Comparison of ENCODE assay signal across 9 mouse cellular contexts in genomic region chr5:33034100-33034499, GRCm38 (mm10). TPM values are rescaled to one million over a fixed set of nuclear protein-coding genes. Genes with fewer than 3 reads are reported as not detected.
DNase-seq lines count a peak whose midpoint lies in the region; ATAC-seq and TF ChIP-seq lines count a peak whose summit lies in the region.
"Had no signal": no experiment of that assay in that cellular context is flagged by ENCODE, and none has a peak within 500 bp of the region (broad histone marks: within the 10 kb centered on the region; RNA-seq: fewer than 3 reads in every experiment).

No protein-coding gene starts in this region.

- H3K27ac ChIP-seq in midbrain, postnatal 0 days (ENCODE audit: low read depth, low read length): no peak overlapping the region
- H3K27ac ChIP-seq in midbrain, embryonic 15.5 days: no peak overlapping the region
- no peak overlapping the region for H3K27ac ChIP-seq in limb, embryonic 13.5 days
- H3K27ac ChIP-seq: embryonic facial prominence, embryonic 12.5 days had no signal

- no peak overlapping the region for H3K4me3 ChIP-seq in midbrain, postnatal 0 days (ENCODE audit: low read depth, low read length)
- no peak overlapping the region for H3K4me3 ChIP-seq in midbrain, embryonic 15.5 days
- no peak overlapping the region for H3K4me3 ChIP-seq in limb, embryonic 13.5 days
- H3K4me3 ChIP-seq: embryonic facial prominence, embryonic 12.5 days had no signal

- 0 out of 2 replicates have a peak, but pooled peaks have one; percentile 17 for ATAC-seq in midbrain, postnatal 0 days (ENCODE audit: low FRiP score)
- ATAC-seq in midbrain, embryonic 15.5 days (replicated peaks): no peak
- no peak for ATAC-seq in limb, embryonic 13.5 days (ENCODE audit: low FRiP score, low read depth)

- peaks cover 6% of the 10 kb centered on the region; the same call in 1 of the 2 replicates for H3K4me1 ChIP-seq in midbrain, postnatal 0 days (ENCODE audit: insufficient read depth, low read length)
- H3K4me1 ChIP-seq in midbrain, embryonic 15.5 days: peaks cover 31% of the 10 kb centered on the region
- H3K4me1 ChIP-seq in limb, embryonic 13.5 days: 0 out of 2 replicates have a peak, but pooled peaks cover 5% of the 10 kb centered on the region
- H3K4me1 ChIP-seq: embryonic facial prominence, embryonic 12.5 days had no signal

- H3K27me3 ChIP-seq in midbrain, postnatal 0 days (ENCODE audit: insufficient read depth, low read length): no peaks in the 10 kb centered on the region
- no peaks in the 10 kb centered on the region for H3K27me3 ChIP-seq in midbrain, embryonic 15.5 days (replicated peaks)
- H3K27me3 ChIP-seq in limb, embryonic 13.5 days: no peaks in the 10 kb centered on the region
- H3K27me3 ChIP-seq: embryonic facial prominence, embryonic 12.5 days had no signal

- H3K4me2 ChIP-seq in midbrain, postnatal 0 days (ENCODE audit: low read depth, low read length, poor library complexity, severe bottlenecking): no peak overlapping the region
- no peak overlapping the region for H3K4me2 ChIP-seq in midbrain, embryonic 15.5 days
- no peak overlapping the region for H3K4me2 ChIP-seq in limb, embryonic 13.5 days (replicated peaks)
- H3K4me2 ChIP-seq: embryonic facial prominence, embryonic 12.5 days had no signal

- H3K9ac ChIP-seq in midbrain, postnatal 0 days (replicated peaks; ENCODE audit: low read length, poor library complexity, severe bottlenecking): no peak overlapping the region
- H3K9ac ChIP-seq in midbrain, embryonic 15.5 days: no peak overlapping the region
- H3K9ac ChIP-seq in limb, embryonic 13.5 days: 0 out of 2 replicates have a peak overlapping the region, but pooled peaks have one; percentile 8
- H3K9ac ChIP-seq: embryonic facial prominence, embryonic 12.5 days had no signal

- no peaks in the 10 kb centered on the region for H3K9me3 ChIP-seq in midbrain, postnatal 0 days (ENCODE audit: low read length)
- no peaks in the 10 kb centered on the region for H3K9me3 ChIP-seq in midbrain, embryonic 15.5 days
- H3K9me3 ChIP-seq in limb, embryonic 13.5 days: no peaks in the 10 kb centered on the region
- H3K9me3 ChIP-seq: embryonic facial prominence, embryonic 12.5 days had no signal

- DNase-seq in midbrain, postnatal 0 days (ENCODE audit: low spot score): no peak
- DNase-seq in c-Kit-positive CD71-positive TER-119-positive erythroid progenitor cells, embryonic 14.5 days (ENCODE audit: low spot score): peak; percentile 55
- DNase-seq in thymus, postnatal 0 days (ENCODE audit: low spot score): peak; percentile 67
- no peak for DNase-seq in left cerebral cortex, adult 18-20 months (ENCODE audit: low spot score in 2 of 2)
- no peak for DNase-seq in cerebellum, adult 9-11 months
- DNase-seq in adrenal gland, adult 18-20 months (ENCODE audit: low spot score in 2 of 2): no peak

- TF ChIP-seq CTCF in midbrain, postnatal 0 days (IDR thresholded peaks at IDR 0.05): peak; percentile 60

- 22% methylated on average over 7 of the region's 7 CpGs for WGBS in midbrain, postnatal 0 days
- 21% methylated on average over 7 of the region's 7 CpGs for WGBS in midbrain, embryonic 15.5 days
- 30% methylated on average over 7 of the region's 7 CpGs for WGBS in limb, embryonic 13.5 days

- H3K36me3 ChIP-seq in midbrain, postnatal 0 days (ENCODE audit: insufficient read depth, low read length): peaks cover 3% of the 10 kb centered on the region; the same call in 1 of the 2 replicates
- H3K36me3 ChIP-seq in midbrain, embryonic 15.5 days (replicated peaks): no peaks in the 10 kb centered on the region
- peaks cover 2% of the 10 kb centered on the region; the same call in 1 of the 2 replicates for H3K36me3 ChIP-seq in limb, embryonic 13.5 days

RNA-seq across cellular contexts. Expression of gene Ywhah, which starts 15.5 kb away (rescaled TPM):
- 704 and 729 TPM in 2 replicates for total RNA-seq in midbrain, postnatal 0 days (2014; rRNA removed)
- 1,094 and 1,095 TPM in 2 replicates for polyA plus RNA-seq in midbrain, postnatal 0 days (2015; fragmentation: Nextera tagmentation; extraction: Ambion mirVana)
- 758 and 760 TPM in 2 replicates for polyA plus RNA-seq in midbrain, embryonic 15.5 days (2015; fragmentation: Nextera tagmentation; extraction: Ambion mirVana)
- 363 and 388 TPM in 2 replicates for polyA plus RNA-seq in limb, embryonic 13.5 days (2015; fragmentation: Nextera tagmentation; extraction: Ambion mirVana)
- 361 and 380 TPM in 2 replicates for polyA plus RNA-seq in thymus, postnatal 0 days (2015; fragmentation: Nextera tagmentation; extraction: Ambion mirVana)
- total RNA-seq in left cerebral cortex, adult 18-20 months (2021): 1,000 to 10,000 TPM; 1,087 to 1,156 TPM
- 100 to 1,000 TPM; 183 to 185 TPM for total RNA-seq in adrenal gland, adult 18-20 months (2021)

Comparison
In these comparisons a context has a peak if more than half of its experiments do, and no peak if none do; other contexts are left out.
1. DNase-seq: peak in c-Kit-positive CD71-positive TER-119-positive erythroid progenitor cells, embryonic 14.5 days (single experiment) and thymus, postnatal 0 days (single experiment); none in midbrain, postnatal 0 days (single experiment), left cerebral cortex, adult 18-20 months (0 of 2), cerebellum, adult 9-11 months (single experiment) and adrenal gland, adult 18-20 months (0 of 2).